Mouse (Mus musculus): ENCODE measurements around the gene Kdm4a.

DNA sequence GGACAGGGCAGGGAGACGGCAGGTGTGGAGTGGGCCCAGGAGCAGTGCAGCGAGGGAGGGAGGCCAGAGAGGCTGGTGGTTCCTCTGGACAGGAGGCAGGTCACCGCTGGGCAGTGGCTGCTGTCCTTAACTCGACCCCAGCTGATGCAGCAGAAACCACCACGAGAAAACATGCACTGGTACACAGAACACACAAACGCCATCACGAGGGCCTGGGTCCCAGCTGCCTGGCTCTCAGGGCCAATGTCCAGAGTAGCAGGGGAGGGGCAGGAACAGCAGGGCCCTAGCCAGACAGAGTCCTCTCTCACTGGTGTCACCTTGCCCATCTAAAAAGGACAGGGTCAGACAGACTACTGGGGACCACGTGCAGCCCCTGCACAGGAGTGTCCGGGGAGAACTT, 40.9 kb upstream of the Kdm4a start:
- TF ChIP-seq POLR2A (IDR thresholded peaks at IDR 0.05; ENCODE audit: borderline replicate concordance, insufficient read depth, low read length) (no peak), CTCF (IDR thresholded peaks at IDR 0.05; ENCODE audit: borderline replicate concordance, insufficient read depth, low read depth, low read length) (no peak)

All from cerebellum, adult 2 months (tissue).